Mouse (Mus musculus) MEL (cell line): ENCODE results near the gene Slc41a3. TPM values are rescaled to one million over a fixed set of nuclear protein-coding genes. Genes with fewer than 3 reads are reported as not detected.
A peak's percentile ranks its signal among the peaks of the same experiment; 100 is the strongest.

ENCODE experiments used
- DNase-seq: peaks from one replicate; pipeline ENCODE4 v3.0.0; 2011; ENCODE audit warnings: low read depth, low spot score
- H3K27ac ChIP-seq: 2 replicates; pipeline ENCODE4 v1.5.1; 2012; ENCODE audit warnings: low read depth, mild to moderate bottlenecking, control low read depth, low read length, moderate library complexity; ENCODE audit not compliant: control insufficient read depth
- H3K27me3 ChIP-seq, 2 experiments: fragments of 150-350 bp in 1 of 2; sonication (generic) in 1 of 2; 2 replicates each; pipeline ENCODE4 v1.6.1; 2012; ENCODE audit warnings: low read length in 2 of 2, mild to moderate bottlenecking in 2 of 2, improper control_type of control experiment in 1 of 2, moderate library complexity in 1 of 2; ENCODE audit not compliant: insufficient read depth in 2 of 2, control insufficient read depth in 1 of 2
- H3K36me3 ChIP-seq, 2 experiments: 2 replicates each; pipeline ENCODE4 v1.6.1; 2012 to 2014; ENCODE audit warnings: low read length in 2 of 2, improper control_type of control experiment in 1 of 2, inconsistent platforms in 1 of 2, mild to moderate bottlenecking in 1 of 2; ENCODE audit not compliant: insufficient read depth in 2 of 2, control insufficient read depth in 1 of 2
- H3K4me1 ChIP-seq, 2 experiments: fragments of 150-350 bp in 1 of 2; sonication (generic) in 1 of 2; 2 replicates each; pipeline ENCODE4 v1.6.1; 2012; ENCODE audit warnings: low read length in 2 of 2, improper control_type of control experiment in 1 of 2, mild to moderate bottlenecking in 1 of 2; ENCODE audit not compliant: insufficient read depth in 2 of 2, control insufficient read depth in 1 of 2
- H3K4me3 ChIP-seq, 2 experiments: fragments of 150-350 bp in 1 of 2; sonication (generic) in 1 of 2; 2 replicates each; pipeline ENCODE4 v1.5.1; 2012; ENCODE audit warnings: low read depth in 2 of 2, low read length in 2 of 2, mild to moderate bottlenecking in 2 of 2, moderate library complexity in 2 of 2, control low read depth in 1 of 2, improper control_type of control experiment in 1 of 2; ENCODE audit not compliant: control insufficient read depth in 1 of 2, insufficient read depth in 1 of 2
- H3K79me2 ChIP-seq: 2 replicates; pipeline ENCODE4 v1.6.1; 2012; ENCODE audit warnings: mild to moderate bottlenecking, low read length, moderate library complexity; ENCODE audit not compliant: control insufficient read depth, poor library complexity, insufficient read depth
- H3K9ac ChIP-seq: 2 replicates; pipeline ENCODE4 v1.6.1; 2012; ENCODE audit warnings: low read depth, mild to moderate bottlenecking, control low read depth, low read length, moderate library complexity; ENCODE audit not compliant: control insufficient read depth, poor library complexity, severe bottlenecking
- H3K9me3 ChIP-seq: fragments of 150-350 bp; sonication (generic); replicated peaks from 2 replicates; pipeline ENCODE4 v1.6.1; 2012; ENCODE audit warnings: mild to moderate bottlenecking, low read length, improper control_type of control experiment, moderate library complexity; ENCODE audit not compliant: insufficient read depth
- CTCF ChIP-seq, 3 experiments: IDR thresholded peaks in 2 of 3; conservative IDR thresholded peaks in 1 of 3; 2 replicates each; pipeline ENCODE4 v1.5.1; 2011 to 2012; ENCODE audit warnings: low read length in 3 of 3, low read depth in 2 of 3, mild to moderate bottlenecking in 2 of 3, improper control_type of control experiment in 1 of 3, inconsistent platforms in 1 of 3, mixed read lengths in 1 of 3, moderate library complexity in 1 of 3; ENCODE audit not compliant: control insufficient read depth in 1 of 3, insufficient read depth in 1 of 3, poor library complexity in 1 of 3, severe bottlenecking in 1 of 3
- E2F4 ChIP-seq: IDR thresholded peaks from 2 replicates; pipeline ENCODE4 v1.6.1; 2011; ENCODE audit warnings: low read depth, low read length, improper control_type of control experiment, borderline replicate concordance
- EP300 ChIP-seq, 2 experiments: IDR thresholded peaks; 2 replicates each; pipeline ENCODE4 v1.6.1; 2011; ENCODE audit warnings: improper control_type of control experiment in 2 of 2, low read length in 2 of 2, low read depth in 1 of 2, mild to moderate bottlenecking in 1 of 2
- ETS1 ChIP-seq: IDR thresholded peaks from 2 replicates; pipeline ENCODE4 v1.6.1; 2012; ENCODE audit warnings: low read depth, mild to moderate bottlenecking, inconsistent platforms, low read length, improper control_type of control experiment, moderate library complexity
- GABPA ChIP-seq: IDR thresholded peaks from 2 replicates; pipeline ENCODE4 v1.6.1; 2012; ENCODE audit warnings: low read depth, mild to moderate bottlenecking, inconsistent platforms, low read length, improper control_type of control experiment, moderate library complexity
- GATA1 ChIP-seq: IDR thresholded peaks from 2 replicates; pipeline ENCODE4 v1.6.1; 2011; ENCODE audit warnings: low read depth, low read length, improper control_type of control experiment
- JUND ChIP-seq: IDR thresholded peaks from 2 replicates; pipeline ENCODE4 v1.6.1; 2011; ENCODE audit warnings: low read depth, mild to moderate bottlenecking, improper control_type of control experiment, low read length
- MYC ChIP-seq: IDR thresholded peaks from 2 replicates; pipeline ENCODE4 v1.6.1; 2011; ENCODE audit warnings: low read depth, mild to moderate bottlenecking, low read length, improper control_type of control experiment, moderate library complexity
- POLR2AphosphoS5 ChIP-seq: IDR thresholded peaks from 2 replicates; pipeline ENCODE4 v1.6.1; 2012; ENCODE audit warnings: low read depth, borderline replicate concordance, mild to moderate bottlenecking, inconsistent platforms, low read length, moderate library complexity, mixed read lengths
- SIN3A ChIP-seq: IDR thresholded peaks from 2 replicates; pipeline ENCODE4 v1.6.1; 2012; ENCODE audit warnings: low read length, improper control_type of control experiment, inconsistent platforms
- SMC3 ChIP-seq: IDR thresholded peaks from 2 replicates; pipeline ENCODE4 v1.6.1; 2011; ENCODE audit warnings: low read depth, low read length, improper control_type of control experiment
- TBP ChIP-seq: IDR thresholded peaks from 2 replicates; pipeline ENCODE4 v1.8.0; 2011; ENCODE audit warnings: low read depth, low read length, improper control_type of control experiment
- TCF12 ChIP-seq: IDR thresholded peaks from 2 replicates; pipeline ENCODE4 v1.6.1; 2014; ENCODE audit warnings: low read depth, mild to moderate bottlenecking, inconsistent platforms, low read length, improper control_type of control experiment, moderate library complexity
- UBTF ChIP-seq: IDR thresholded peaks from 2 replicates; pipeline ENCODE4 v1.6.1; 2012; ENCODE audit warnings: low read depth, mild to moderate bottlenecking, inconsistent platforms, low read length, improper control_type of control experiment, moderate library complexity, borderline replicate concordance; ENCODE audit not compliant: insufficient read depth
- ZNF384 ChIP-seq: IDR thresholded peaks from 2 replicates; pipeline ENCODE4 v1.6.1; 2012; ENCODE audit warnings: low read depth, mild to moderate bottlenecking, inconsistent platforms, low read length, improper control_type of control experiment
- polyA plus RNA-seq, 2 experiments: library from polyadenylated mRNA; stranded (reverse) in 1 of 2; unstranded in 1 of 2; fragments of >175 nt in 1 of 2; fragments of >200 nt in 1 of 2; gene quantifications; 2 replicates each; pipeline versions ENCODE4 v1.2.1 to v1.2.4; 2012; ENCODE audit warnings: low replicate concordance in 2 of 2, low read depth in 1 of 2; ENCODE audit not compliant: insufficient read length in 2 of 2, insufficient read depth in 1 of 2, missing spikeins in 1 of 2
- total RNA-seq: library from RNA; depleted of rRNA; stranded (reverse); fragments of 300-350 nt; gene quantifications from 2 replicates; pipeline ENCODE4 v1.2.3, GENCODE M21; 2012

Gene Slc41a3
- total and polyA plus RNA-seq, 3 experiments = 65.8 to 70.4 TPM; not detected in 1

DNA sequence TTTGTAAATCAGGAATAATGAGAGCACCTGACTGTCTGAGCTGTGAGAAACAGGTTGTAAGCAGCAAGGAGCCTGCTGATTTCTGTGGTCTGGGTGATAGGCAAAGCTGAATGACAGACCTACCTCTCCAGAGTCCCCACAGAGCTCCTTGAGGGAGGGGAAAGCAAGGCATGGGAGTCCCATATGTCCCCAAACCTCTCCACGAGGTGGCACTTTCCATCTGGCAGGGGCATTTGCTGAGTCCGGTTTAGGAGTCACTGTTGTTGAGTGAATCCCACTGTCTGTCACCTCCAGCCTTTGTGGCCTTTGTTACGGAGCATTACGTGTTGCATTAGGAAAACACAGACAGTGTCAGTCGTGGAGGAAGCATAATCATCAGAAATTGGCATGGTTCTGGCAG, 15.4 kb downstream of the Slc41a3 start:
- peaks cover 19 to 54% of the 10 kb centered on the region in 2 experiments; a peak in 3 of 4 replicates for H3K4me1 ChIP-seq
- TF ChIP-seq CTCF (IDR thresholded peaks at IDR 0.05 in 2 of 3, conservative IDR thresholded peaks at IDR 0.05 in 1 of 3; ENCODE audit: control insufficient read depth in 1 of 3, insufficient read depth in 1 of 3, low read depth in 2 of 3, low read length in 3 of 3, poor library complexity in 1 of 3, severe bottlenecking in 1 of 3) = peak in 2 of 3 experiments; percentile 17 to 24; a peak in 2 of 6 replicates
- TF ChIP-seq MYC = 0 out of 2 replicates have a peak, but pooled peaks have one; percentile 21
- no peak for TF ChIP-seq ETS1
- TF ChIP-seq UBTF = 0 out of 2 replicates have a peak, but pooled peaks have one; percentile 5
- TF ChIP-seq, all 39 proteins: peak for 3
- H3K36me3 ChIP-seq = peaks cover 0 to 34% of the 10 kb centered on the region in 2 experiments; a peak in 2 of 4 replicates
- H3K9ac ChIP-seq = peak overlapping the region; percentile 92
- peaks cover 64% of the 10 kb centered on the region for H3K79me2 ChIP-seq
- peak overlapping the region; percentile 97 for H3K27ac ChIP-seq
- H3K4me3 ChIP-seq = peak overlapping the region; percentile 59 to 61
- no peaks in the 10 kb centered on the region for H3K27me3 ChIP-seq
- DNase-seq = peak; percentile 56
- H3K9me3 ChIP-seq = no peaks in the 10 kb centered on the region

- DNase-seq = no peak
- H3K36me3 ChIP-seq = peaks cover 3 to 40% of the 10 kb centered on the region in 2 experiments
- peak overlapping the region; percentile 59 to 61 for H3K4me3 ChIP-seq
- H3K27ac ChIP-seq = peak overlapping the region; percentile 98
- peak overlapping the region; percentile 92 for H3K9ac ChIP-seq
- H3K4me1 ChIP-seq = peaks cover 20 to 59% of the 10 kb centered on the region in 2 experiments; a peak in 3 of 4 replicates
- peaks cover 67% of the 10 kb centered on the region for H3K79me2 ChIP-seq
- H3K9me3 ChIP-seq = no peaks in the 10 kb centered on the region
- H3K27me3 ChIP-seq = no peaks in the 10 kb centered on the region
- TF ChIP-seq GATA1 (no peak), EP300 (IDR thresholded peaks at IDR 0.05; ENCODE audit: low read depth in 1 of 2, low read length in 2 of 2) (no peak), POLR2AphosphoS5 (no peak), TBP (no peak), SIN3A (peak; percentile 53; the same call in 1 of the 2 replicates), ZNF384 (no peak)
These were observed 16.5 kb downstream of the Slc41a3 start for GRCm38 (mm10) chr6:90620791-90621583.

DNA sequence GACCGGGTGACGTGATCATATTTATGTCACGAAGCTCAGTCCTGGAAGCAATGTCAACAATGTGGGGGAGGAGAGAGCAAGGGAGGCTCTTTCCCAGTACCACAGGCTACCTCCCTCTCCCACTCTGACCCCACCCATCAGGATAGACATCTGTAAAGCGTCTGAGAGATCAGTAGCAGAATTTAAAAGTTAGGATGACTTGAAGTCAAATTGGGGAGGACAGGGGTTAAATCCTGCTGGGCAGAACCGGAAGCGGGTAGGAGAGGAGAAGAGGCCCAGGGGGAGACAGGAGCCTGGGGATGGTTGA, 17.0 kb downstream of the Slc41a3 start:
- Histone ChIP-seq H3K79me2 (peaks cover 67% of the 10 kb centered on the region), H3K9me3 (no peaks in the 10 kb centered on the region), H3K9ac (peak overlapping the region; percentile 92), H3K36me3 (peaks cover 3 to 40% of the 10 kb centered on the region in 2 experiments), H3K4me3 (peak overlapping the region; percentile 59 to 61), H3K27ac (peak overlapping the region; percentile 98)
- TF ChIP-seq ZNF384 (no peak), EP300 (IDR thresholded peaks at IDR 0.05; ENCODE audit: low read depth in 1 of 2, low read length in 2 of 2) (no peak), GABPA (no peak), E2F4 (no peak), CTCF (IDR thresholded peaks at IDR 0.05 in 2 of 3, conservative IDR thresholded peaks at IDR 0.05 in 1 of 3; ENCODE audit: control insufficient read depth in 1 of 3, insufficient read depth in 1 of 3, low read depth in 2 of 3, low read length in 3 of 3, poor library complexity in 1 of 3, severe bottlenecking in 1 of 3) (no peak), JUND (no peak), SMC3 (no peak), TCF12 (no peak)
- TF ChIP-seq, all 39 proteins: peak for 0
- H3K27me3 ChIP-seq = no peaks in the 10 kb centered on the region
- peaks cover 20 to 59% of the 10 kb centered on the region in 2 experiments; a peak in 3 of 4 replicates for H3K4me1 ChIP-seq
- DNase-seq = no peak
